Mouse (Mus musculus) neural tube, embryonic 15.5 days (tissue): ENCODE results near the gene Gnaz. TPM values are rescaled to one million over a fixed set of nuclear protein-coding genes. Genes with fewer than 3 reads are reported as not detected.
A peak's percentile ranks its signal among the peaks of the same experiment; 100 is the strongest.

ENCODE experiments used
- ATAC-seq: fragments of 200-750 bp; cut with Nextera tagmentation; 2 replicates; pipeline ENCODE4 v1.8.0; 2017; ENCODE audit warnings: mild to moderate bottlenecking, moderate TSS enrichment, moderate library complexity; ENCODE audit not compliant: low FRiP score
- H3K27ac ChIP-seq: fragments of 300-500 bp; sonication (generic); replicated peaks from 2 replicates; pipeline ENCODE4 v1.5.1; 2015; ENCODE audit warnings: mild to moderate bottlenecking, inconsistent platforms
- H3K27me3 ChIP-seq: fragments of 300-500 bp; sonication (generic); replicated peaks from 2 replicates; pipeline ENCODE4 v1.6.1; 2015; ENCODE audit warnings: inconsistent platforms
- H3K36me3 ChIP-seq: fragments of 300-500 bp; sonication (generic); 2 replicates; pipeline ENCODE4 v1.6.1; 2015; ENCODE audit warnings: inconsistent platforms
- H3K4me1 ChIP-seq: fragments of 300-500 bp; sonication (generic); 2 replicates; pipeline ENCODE4 v1.6.1; 2015; ENCODE audit warnings: inconsistent platforms
- H3K4me2 ChIP-seq: fragments of 300-500 bp; sonication (generic); 2 replicates; pipeline ENCODE4 v1.6.1; 2015; ENCODE audit warnings: inconsistent platforms, mild to moderate bottlenecking, moderate library complexity
- H3K4me3 ChIP-seq: fragments of 300-500 bp; sonication (generic); replicated peaks from 2 replicates; pipeline ENCODE4 v1.5.1; 2015; ENCODE audit warnings: mild to moderate bottlenecking, inconsistent platforms
- H3K9ac ChIP-seq: fragments of 300-500 bp; sonication (generic); replicated peaks from 2 replicates; pipeline ENCODE4 v1.6.1; 2015; ENCODE audit warnings: mild to moderate bottlenecking, inconsistent platforms
- H3K9me3 ChIP-seq: fragments of 300-500 bp; sonication (generic); replicated peaks from 2 replicates; pipeline ENCODE4 v1.6.1; 2016; ENCODE audit warnings: inconsistent platforms
- WGBS: fragments of 180-500 bp; shearing (Covaris S2); methylation state at CpG from one replicate; pipeline ENCODE4 v1.1.7; 2015; ENCODE audit warnings: mixed read lengths; 5-methylcytosine and 5-hydroxymethylcytosine counted together
- polyA plus RNA-seq: library from polyadenylated mRNA; unstranded; fragments of >200 nt; fragmentation: Nextera tagmentation; extraction: Ambion mirVana; gene quantifications from 2 replicates; pipeline ENCODE4 v1.2.1, GENCODE M21; 2015

The Gnaz gene
- polyA plus RNA-seq, 1 experiment from 2014 or later, result 87.5 TPM

DNA sequence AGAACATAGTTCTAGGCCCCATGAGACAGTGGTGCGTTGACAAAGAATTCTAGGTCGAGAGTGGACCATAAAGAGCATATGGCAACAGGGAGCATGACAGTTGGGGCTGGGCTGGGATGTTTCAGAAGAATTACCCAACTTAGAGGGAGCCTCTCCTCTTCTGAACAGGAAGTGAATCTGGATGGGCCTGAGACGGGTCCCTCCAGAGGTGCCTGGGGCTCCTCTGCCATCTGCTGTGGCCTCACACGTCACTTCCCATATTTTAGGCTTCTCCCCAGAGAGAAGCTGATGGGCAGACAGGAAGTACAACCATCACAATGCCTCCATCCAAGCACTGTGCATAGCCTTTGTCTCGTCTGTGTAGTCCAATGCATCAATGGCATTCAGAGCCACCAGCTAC lies 88.7 kb downstream of the Gnaz start:
- H3K4me3 ChIP-seq, result no peak overlapping the region
- no peaks in the 10 kb centered on the region for H3K36me3 ChIP-seq
- peaks cover 32% of the 10 kb centered on the region for H3K4me1 ChIP-seq
- no peak overlapping the region for H3K9ac ChIP-seq
- no peak for ATAC-seq
- H3K27me3 ChIP-seq, result no peaks in the 10 kb centered on the region
- H3K9me3 ChIP-seq, result no peaks in the 10 kb centered on the region
- 53% methylated on average over 5 of the region's 5 CpGs for WGBS
- peak overlapping the region; percentile 41; the same call in 1 of the 2 replicates for H3K27ac ChIP-seq
- H3K4me2 ChIP-seq, result no peak overlapping the region

DNA sequence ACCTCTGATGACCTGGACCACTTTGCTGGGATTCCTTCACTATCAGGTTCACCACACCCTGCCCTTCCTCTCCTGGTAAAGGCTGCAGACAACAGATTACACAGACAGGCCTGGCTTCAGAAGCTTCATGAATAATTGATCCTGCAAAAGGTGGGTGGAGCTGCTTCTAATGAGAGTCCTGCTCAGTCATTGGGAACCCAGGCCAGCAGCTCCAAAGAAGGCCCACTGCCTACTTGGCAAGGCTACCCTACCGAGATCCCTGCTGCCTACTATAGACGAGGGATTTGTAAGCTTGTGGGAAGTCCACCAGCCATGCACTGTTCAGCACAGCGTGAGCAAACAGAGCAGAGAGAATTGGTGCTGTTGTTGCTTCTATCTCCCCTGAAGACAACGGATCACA lies 89.3 kb downstream of the Gnaz start:
- H3K27ac ChIP-seq, result peak overlapping the region; percentile 41
- no peak overlapping the region for H3K4me2 ChIP-seq
- 9% methylated on average over 4 of the region's 4 CpGs for WGBS
- H3K4me3 ChIP-seq, result no peak overlapping the region
- ATAC-seq, result no peak
- peaks cover 34% of the 10 kb centered on the region for H3K4me1 ChIP-seq
- H3K9ac ChIP-seq, result no peak overlapping the region
- no peaks in the 10 kb centered on the region for H3K36me3 ChIP-seq
- no peaks in the 10 kb centered on the region for H3K9me3 ChIP-seq
- H3K27me3 ChIP-seq, result no peaks in the 10 kb centered on the region

GRCm38 (mm10) chr10:75058336-75058735 lies 91.4 kb downstream of the Gnaz start:
- Histone ChIP-seq H3K4me3 (no peak overlapping the region), H3K27ac (no peak overlapping the region), H3K27me3 (no peaks in the 10 kb centered on the region), H3K4me2 (no peak overlapping the region), H3K4me1 (peaks cover 55% of the 10 kb centered on the region), H3K9ac (0 out of 2 replicates have a peak overlapping the region, but pooled peaks have one; percentile 10), H3K9me3 (no peaks in the 10 kb centered on the region), H3K36me3 (no peaks in the 10 kb centered on the region)
- ATAC-seq, result no peak
- 85% methylated on average over 8 of the region's 8 CpGs for WGBS

- no peaks in the 10 kb centered on the region for H3K9me3 ChIP-seq
- no peak overlapping the region for H3K4me3 ChIP-seq
- 0 out of 2 replicates have a peak overlapping the region, but pooled peaks have one; percentile 10 for H3K9ac ChIP-seq
- ATAC-seq, result no peak
- no peaks in the 10 kb centered on the region for H3K36me3 ChIP-seq
- H3K4me2 ChIP-seq, result peak overlapping the region; percentile 94; the same call in 1 of the 2 replicates
- no peak overlapping the region for H3K27ac ChIP-seq
- 17% methylated on average over 9 of the region's 9 CpGs for WGBS
- no peaks in the 10 kb centered on the region for H3K27me3 ChIP-seq
- H3K4me1 ChIP-seq, result peaks cover 60% of the 10 kb centered on the region
Observed at GRCm38 (mm10) chr10:75058761-75059395, 91.9 kb downstream of the Gnaz start.

DNA sequence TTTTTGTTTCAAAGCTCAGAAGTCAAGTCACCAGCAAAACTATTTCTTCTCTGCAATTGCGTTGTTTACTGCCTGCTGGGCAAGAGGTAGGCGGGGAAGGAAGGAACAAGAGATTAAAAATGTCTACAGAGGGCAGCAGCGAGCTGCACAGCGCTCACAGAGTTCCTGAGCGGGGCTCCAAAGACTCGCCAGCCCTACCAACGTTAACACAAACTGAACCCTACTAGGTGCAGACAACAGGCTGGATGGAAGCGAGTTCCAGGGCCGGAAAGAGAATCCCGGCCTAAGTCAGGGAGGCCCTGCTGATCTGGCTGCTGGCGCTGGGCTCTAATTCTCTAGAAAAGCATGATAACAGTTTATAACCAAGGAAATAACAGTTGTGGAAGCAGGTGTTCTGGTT lies 92.4 kb downstream of the Gnaz start:
- Histone ChIP-seq H3K4me3 (peak overlapping the region; percentile 75), H3K27ac (peak overlapping the region; percentile 15; the same call in 1 of the 2 replicates), H3K9ac (no peak overlapping the region), H3K9me3 (no peaks in the 10 kb centered on the region), H3K4me1 (peaks cover 62% of the 10 kb centered on the region), H3K4me2 (peak overlapping the region; percentile 94), H3K36me3 (no peaks in the 10 kb centered on the region), H3K27me3 (no peaks in the 10 kb centered on the region)
- under 1% methylated on average over 11 of the region's 11 CpGs for WGBS
- peak; percentile 30; the same call in 1 of the 2 replicates for ATAC-seq

- Histone ChIP-seq H3K36me3 (no peaks in the 10 kb centered on the region), H3K4me2 (peak within 1 kb of the TSS; percentile 94), H3K27ac (peak within 1 kb of the TSS; percentile 96), H3K27me3 (no peaks in the 10 kb centered on the region), H3K9ac (peak within 1 kb of the TSS; percentile 72), H3K4me3 (peak within 1 kb of the TSS; percentile 75), H3K4me1 (peaks cover 72% of the 10 kb centered on the region), H3K9me3 (no peaks in the 10 kb centered on the region)
- 0% methylated on average over 46 of the region's 73 CpGs for WGBS
- ATAC-seq, result peak; percentile 90
Observed at GRCm38 (mm10) chr10:75060217-75060842, 93.4 kb downstream of the Gnaz start, which contains the start of gene Bcr. Bcr (plus strand) TSS chr10:75060592.

- Histone ChIP-seq H3K27me3 (no peaks in the 10 kb centered on the region), H3K4me2 (peak overlapping the region; percentile 94), H3K9ac (peak overlapping the region; percentile 72), H3K36me3 (no peaks in the 10 kb centered on the region), H3K27ac (peak overlapping the region; percentile 96), H3K4me1 (peaks cover 76% of the 10 kb centered on the region), H3K9me3 (no peaks in the 10 kb centered on the region), H3K4me3 (peak overlapping the region; percentile 75)
- under 1% methylated on average over 32 of the region's 48 CpGs for WGBS
- ATAC-seq, result peak; percentile 39
Observed at GRCm38 (mm10) chr10:75060843-75061235, 93.9 kb downstream of the Gnaz start.

GRCm38 (mm10) chr10:75061341-75062188 lies 94.6 kb downstream of the Gnaz start:
- peak overlapping the region; percentile 75 for H3K4me3 ChIP-seq
- H3K9ac ChIP-seq, result peak overlapping the region; percentile 72
- H3K4me2 ChIP-seq, result peak overlapping the region; percentile 94
- WGBS, result 1% methylated on average over 71 of the region's 71 CpGs
- no peak for ATAC-seq
- peaks cover 74% of the 10 kb centered on the region for H3K4me1 ChIP-seq
- H3K9me3 ChIP-seq, result no peaks in the 10 kb centered on the region
- no peaks in the 10 kb centered on the region for H3K27me3 ChIP-seq
- H3K36me3 ChIP-seq, result no peaks in the 10 kb centered on the region
- peak overlapping the region; percentile 96 for H3K27ac ChIP-seq

DNA sequence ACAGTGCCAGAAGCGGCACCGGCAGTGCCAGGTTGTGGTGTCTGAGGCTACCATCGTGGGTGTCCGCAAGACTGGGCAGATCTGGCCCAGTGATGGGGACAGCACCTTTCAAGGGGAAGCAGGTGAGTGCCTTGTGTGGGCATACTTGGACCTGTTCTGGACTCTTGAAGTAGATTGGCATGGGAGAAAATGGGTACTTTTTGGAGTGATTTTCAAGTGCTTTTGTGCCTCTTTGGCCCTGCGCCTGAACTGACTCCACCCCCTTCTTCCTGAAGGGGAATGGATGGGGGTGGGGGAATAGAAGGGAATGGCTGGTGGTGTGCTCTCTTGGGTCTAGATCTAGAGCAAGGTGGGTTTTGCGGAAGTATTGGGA lies 95.2 kb downstream of the Gnaz start:
- Histone ChIP-seq H3K4me1 (peaks cover 72% of the 10 kb centered on the region), H3K27ac (no peak overlapping the region), H3K27me3 (no peaks in the 10 kb centered on the region), H3K4me3 (peak overlapping the region; percentile 75), H3K9ac (peak overlapping the region; percentile 72), H3K36me3 (no peaks in the 10 kb centered on the region), H3K4me2 (peak overlapping the region; percentile 94), H3K9me3 (no peaks in the 10 kb centered on the region)
- WGBS, result 13% methylated on average over 6 of the region's 6 CpGs
- ATAC-seq, result no peak

- ATAC-seq, result no peak
- Histone ChIP-seq H3K9ac (peak overlapping the region; percentile 72), H3K27me3 (no peaks in the 10 kb centered on the region), H3K4me1 (peaks cover 76% of the 10 kb centered on the region), H3K4me2 (peak overlapping the region; percentile 94), H3K36me3 (no peaks in the 10 kb centered on the region), H3K9me3 (no peaks in the 10 kb centered on the region), H3K4me3 (peak overlapping the region; percentile 75), H3K27ac (no peak overlapping the region)
- 47% methylated on average over 6 of the region's 6 CpGs for WGBS
Observed at GRCm38 (mm10) chr10:75062621-75063020, 95.6 kb downstream of the Gnaz start.

DNA sequence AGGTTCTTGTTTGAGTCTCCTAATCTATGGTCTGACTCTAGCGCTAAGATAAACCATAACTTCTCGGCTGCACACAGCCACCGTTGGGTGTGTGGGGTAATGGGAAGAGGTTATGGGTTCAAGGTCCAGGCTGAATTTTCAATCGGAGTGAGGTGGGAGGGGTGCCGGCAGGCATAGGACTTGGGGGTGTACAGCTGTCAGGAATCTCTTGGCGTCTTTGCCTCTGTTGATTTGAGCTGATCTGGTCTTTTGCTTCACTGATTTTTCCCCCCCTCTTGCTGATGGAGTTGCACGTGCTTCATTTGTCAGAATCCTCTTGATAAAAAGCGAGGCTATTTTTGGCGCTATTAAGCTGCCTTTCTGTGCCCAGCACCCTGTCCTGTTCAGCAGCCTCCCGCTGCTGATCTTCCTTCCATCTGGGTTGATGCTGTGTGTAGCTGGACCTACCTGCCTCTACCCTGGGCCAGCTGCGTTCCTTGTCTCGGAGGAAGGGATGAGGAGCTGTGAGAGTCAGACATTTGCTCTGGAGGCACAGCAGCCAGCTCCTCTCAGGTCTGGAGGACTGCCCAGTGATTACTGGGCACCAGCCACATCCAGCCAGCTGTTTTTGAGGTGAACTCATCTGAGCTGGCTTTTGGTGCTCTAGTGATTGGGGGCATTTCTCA lies 96.5 kb downstream of the Gnaz start:
- 53% methylated on average over 12 of the region's 12 CpGs for WGBS
- ATAC-seq, result no peak

More for the DNA sequence above, 96.5 kb downstream of the Gnaz start:
- Histone ChIP-seq H3K9ac (peak overlapping the region; percentile 31), H3K4me2 (peak overlapping the region; percentile 94), H3K36me3 (no peaks in the 10 kb centered on the region), H3K4me3 (peak overlapping the region; percentile 75), H3K4me1 (peaks cover 83% of the 10 kb centered on the region), H3K27me3 (no peaks in the 10 kb centered on the region), H3K27ac (no peak overlapping the region), H3K9me3 (no peaks in the 10 kb centered on the region)
